In genomic region chr9:99165956-99166355, GRCm38 (mm10) we compare ENCODE assay signal across 23 mouse cellular contexts. TPM values are rescaled to one million over a fixed set of nuclear protein-coding genes. Genes with fewer than 3 reads are reported as not detected.
DNase-seq lines count a peak whose midpoint lies in the region; ATAC-seq and TF ChIP-seq lines count a peak whose summit lies in the region.
"Had no signal": no experiment of that assay in that cellular context is flagged by ENCODE, and none has a peak within 500 bp of the region (broad histone marks: within the 10 kb centered on the region; RNA-seq: fewer than 3 reads in every experiment).

No protein-coding gene starts in this region.

- peaks cover 27% of the 10 kb centered on the region for H3K4me1 ChIP-seq in embryonic facial prominence, embryonic 13.5 days

- no peak for TF ChIP-seq CTCF in Patski (IDR thresholded peaks at IDR 0.05)

- peak; percentile 76 for ATAC-seq in Patski
- ATAC-seq in embryonic facial prominence, embryonic 13.5 days (ENCODE audit: insufficient number of reproducible peaks, insufficient read depth, low FRiP score, low TSS enrichment, low read depth): no peak
- ATAC-seq: activated CD4-positive, CD25-positive, alpha-beta regulatory T cell, adult 4 months; forebrain, embryonic 15.5 days; hindbrain, postnatal 0 days had no signal

- H3K9me3 ChIP-seq in embryonic facial prominence, embryonic 13.5 days: no peaks in the 10 kb centered on the region
- H3K9me3 ChIP-seq: forebrain, embryonic 15.5 days; G1E; heart, embryonic 10.5 days; hindbrain, embryonic 12.5 days had no signal

- no peak overlapping the region for H3K4me2 ChIP-seq in embryonic facial prominence, embryonic 13.5 days
- H3K4me2 ChIP-seq: forebrain, embryonic 15.5 days; hindbrain, embryonic 12.5 days had no signal

- no peaks in the 10 kb centered on the region for H3K36me3 ChIP-seq in embryonic facial prominence, embryonic 13.5 days
- H3K36me3 ChIP-seq: forebrain, embryonic 15.5 days; G1E; heart, embryonic 10.5 days; hindbrain, embryonic 12.5 days had no signal

- H3K27me3 ChIP-seq in Patski: no peaks in the 10 kb centered on the region
- no peaks in the 10 kb centered on the region for H3K27me3 ChIP-seq in embryonic facial prominence, embryonic 13.5 days
- H3K27me3 ChIP-seq: forebrain, embryonic 15.5 days had no signal

- in situ Hi-C loops in Patski (cut with MboI; ENCODE audit: low pct_unique_long_range_greater_than_20kb): no loop called here

- CTCF ChIA-PET in Patski (lab: Charles Lee): no interaction called here

- H3K9ac ChIP-seq in embryonic facial prominence, embryonic 13.5 days: no peak overlapping the region
- H3K9ac ChIP-seq: forebrain, embryonic 15.5 days; hindbrain, embryonic 12.5 days had no signal

- H3K4me3 ChIP-seq in embryonic facial prominence, embryonic 13.5 days: no peak overlapping the region
- H3K4me3 ChIP-seq: erythroblast, embryonic 14.5 days; forebrain, embryonic 15.5 days; heart, embryonic 10.5 days; hindbrain, embryonic 12.5 days had no signal

- H3K27ac ChIP-seq in embryonic facial prominence, embryonic 13.5 days: peak overlapping the region; percentile 65
- H3K27ac ChIP-seq: forebrain, embryonic 15.5 days; heart, embryonic 10.5 days; hindbrain, embryonic 12.5 days; hindbrain, postnatal 0 days had no signal

- DNase-seq in adrenal gland, adult 2 months: peak; percentile 31
- no peak for DNase-seq in adrenal gland, postnatal 4 days (ENCODE audit: low spot score in 2 of 2)
- DNase-seq in 3134 (ENCODE audit: extremely low read depth, insufficient read length, low spot score) (peak; percentile 36), Patski (ENCODE audit: low read depth, low spot score) (no peak)
- DNase-seq in layer of hippocampus, adult 9-10 months (ENCODE audit: low spot score): no peak
- DNase-seq in layer of hippocampus, adult 18-20 months (ENCODE audit: low spot score in 2 of 2): no peak
- no peak for DNase-seq in yolk sac, embryonic 10.5 days (ENCODE audit: low spot score)
- DNase-seq: adrenal gland, postnatal 10 days; cerebellum, adult 18-20 months; cerebellum, adult 9-11 months; gastrocnemius, postnatal 10 days; heart, adult 18-20 months; heart, postnatal 10 days; heart, postnatal 4 days; kidney, adult 11 months had no signal

- POLR2A ChIA-PET in Patski (lab: Charles Lee): no interaction called here

- WGBS in embryonic facial prominence, embryonic 13.5 days: 75% methylated on average over 6 of the region's 6 CpGs

RNA-seq across cellular contexts. Expression of gene Pik3cb, which starts 25.5 kb away (rescaled TPM):
- total RNA-seq in adrenal gland, adult 2 months (2021): 10 to 100 TPM; 15.6 to 20.7 TPM
- 1.4 and 2.0 TPM in 2 replicates for polyA plus RNA-seq in adrenal gland, adult 2 months (2012; rRNA removed)
- 10 to 100 TPM in 1 of 2 experiments, 1 to 10 TPM in 1; 9.4 to 10.2 TPM for total RNA-seq in adrenal gland, postnatal 4 days (2021)
- polyA plus RNA-seq in Patski (2021): 24.5 TPM
- polyA plus RNA-seq in embryonic facial prominence, embryonic 13.5 days (2015; fragmentation: Nextera tagmentation; extraction: Ambion mirVana): 1.6 and 2.6 TPM in 2 replicates
- total RNA-seq in layer of hippocampus, adult 18-20 months (2021): 10 to 100 TPM; 27.6 to 28.0 TPM

Comparison
In these comparisons a context has a peak if more than half of its experiments do, and no peak if none do; other contexts are left out.
1. DNase-seq: peak in adrenal gland, adult 2 months (single experiment) and 3134 (single experiment); none in adrenal gland, postnatal 4 days (0 of 2), Patski (single experiment), layer of hippocampus, adult 9-10 months (single experiment), layer of hippocampus, adult 18-20 months (0 of 2) and yolk sac, embryonic 10.5 days (single experiment).